Mouse (Mus musculus) layer of hippocampus, adult 9-11 months (tissue): ENCODE measurements around the gene Fam78b.

Experiments used
- DNase-seq: peaks from one replicate; pipeline ENCODE4 v3.0.0; 2022

The Fam78b gene

GRCm38 (mm10) chr1:167001174-167001843 lies at the start of gene Fam78b:
Fam78b (plus strand) TSS chr1:167001417.
- DNase-seq = no peak

- DNase-seq = no peak
Measured at GRCm38 (mm10) chr1:166964508-166964907, 36.7 kb upstream of the Fam78b start.

- no peak for DNase-seq
Measured at GRCm38 (mm10) chr1:166968271-166968670, 32.9 kb upstream of the Fam78b start.

GRCm38 (mm10) chr1:166973731-166974130 lies 27.5 kb upstream of the Fam78b start:
- no peak for DNase-seq

- DNase-seq = no peak
Measured at GRCm38 (mm10) chr1:166978611-166979010, 22.6 kb upstream of the Fam78b start.

GRCm38 (mm10) chr1:166994266-166994665 lies 7.0 kb upstream of the Fam78b start:
- no peak for DNase-seq

- DNase-seq = no peak
Measured at GRCm38 (mm10) chr1:166996250-166996649, 5.0 kb upstream of the Fam78b start.

GRCm38 (mm10) chr1:166996811-166997210 lies 4.4 kb upstream of the Fam78b start:
- no peak for DNase-seq

- DNase-seq = peak; percentile 64
Measured at GRCm38 (mm10) chr1:167000529-167001173, 566 bp upstream of the Fam78b start.

- no peak for DNase-seq
Measured at GRCm38 (mm10) chr1:167001844-167002485, 748 bp downstream of the Fam78b start.

GRCm38 (mm10) chr1:167002486-167002850 lies 1.3 kb downstream of the Fam78b start:
- DNase-seq = no peak

- no peak for DNase-seq
Measured at GRCm38 (mm10) chr1:167004621-167005020, 3.4 kb downstream of the Fam78b start.

GRCm38 (mm10) chr1:167007341-167007740 lies 6.1 kb downstream of the Fam78b start:
- DNase-seq = no peak

GRCm38 (mm10) chr1:167010190-167010589 lies 9.0 kb downstream of the Fam78b start:
- DNase-seq = no peak

GRCm38 (mm10) chr1:167011301-167011700 lies 10.1 kb downstream of the Fam78b start:
- no peak for DNase-seq

GRCm38 (mm10) chr1:167012616-167013015 lies 11.4 kb downstream of the Fam78b start:
- no peak for DNase-seq

- peak; percentile 22 for DNase-seq
Measured at GRCm38 (mm10) chr1:167013234-167013864, 12.1 kb downstream of the Fam78b start.

GRCm38 (mm10) chr1:167016269-167016668 lies 15.1 kb downstream of the Fam78b start:
- peak; percentile 13 for DNase-seq

GRCm38 (mm10) chr1:167022001-167022424 lies 20.8 kb downstream of the Fam78b start:
- peak; percentile 14 for DNase-seq

- no peak for DNase-seq
Measured at GRCm38 (mm10) chr1:167022541-167023121, 21.4 kb downstream of the Fam78b start.

GRCm38 (mm10) chr1:167023794-167024193 lies 22.6 kb downstream of the Fam78b start:
- no peak for DNase-seq

GRCm38 (mm10) chr1:167024961-167025360 lies 23.7 kb downstream of the Fam78b start:
- no peak for DNase-seq

GRCm38 (mm10) chr1:167032046-167032648 lies 30.9 kb downstream of the Fam78b start:
- DNase-seq = no peak
